In the genomic region with DNA sequence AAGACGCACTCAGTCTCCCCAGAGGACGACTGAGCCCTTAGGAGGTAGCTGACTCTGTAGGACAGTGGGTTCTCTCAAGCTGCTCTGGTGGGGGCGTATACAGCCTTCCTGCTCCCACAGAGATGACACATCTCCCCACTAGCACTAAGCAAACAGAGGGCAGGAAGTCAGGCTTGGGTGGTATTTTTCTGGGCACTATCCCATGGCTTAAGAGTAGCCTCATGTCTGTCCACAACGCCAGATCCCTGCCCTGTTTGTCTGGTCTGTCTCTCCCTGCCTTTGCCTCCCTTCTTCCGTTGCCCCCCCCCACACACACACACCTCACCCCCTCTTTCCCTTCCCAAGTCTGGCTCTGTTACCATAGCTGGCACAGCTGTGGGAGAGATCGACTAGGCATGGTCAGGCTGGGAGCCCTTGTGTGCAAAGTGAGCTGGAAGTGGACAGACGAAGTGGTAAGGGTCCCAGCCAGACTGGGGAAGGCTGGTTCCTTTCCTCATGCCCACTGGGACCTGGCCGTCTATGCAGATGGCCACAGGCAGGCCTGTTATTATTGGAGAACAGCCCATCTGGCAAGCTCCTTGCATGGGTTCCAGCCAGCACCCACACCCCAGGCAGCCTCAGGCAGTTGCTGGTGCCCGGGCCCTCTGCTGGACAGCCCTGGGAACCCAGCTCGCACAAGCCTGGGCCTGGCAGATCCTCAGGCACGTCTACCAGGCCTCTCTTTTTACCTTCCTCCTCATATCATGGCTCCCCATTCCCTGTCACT, we compare ENCODE assay signal across 8 mouse cellular contexts. TPM values are rescaled to one million over a fixed set of nuclear protein-coding genes. Genes with fewer than 3 reads are reported as not detected.
DNase-seq lines count a peak whose midpoint lies in the region; ATAC-seq and TF ChIP-seq lines count a peak whose summit lies in the region.

No protein-coding gene starts in this region.

- no peak overlapping the region for H3K4me3 ChIP-seq in embryonic facial prominence, embryonic 15.5 days (replicated peaks)
- H3K4me3 ChIP-seq in heart, embryonic 12.5 days, result no peak overlapping the region
- H3K4me3 ChIP-seq in kidney, embryonic 15.5 days (replicated peaks), result no peak overlapping the region
- no peak overlapping the region for H3K4me3 ChIP-seq in liver, postnatal 0 days (ENCODE audit: low read depth, low read length)
- H3K4me3 ChIP-seq in neural tube, embryonic 15.5 days (replicated peaks), result no peak overlapping the region

- H3K27me3 ChIP-seq in embryonic facial prominence, embryonic 15.5 days, result peaks cover 13% of the 10 kb centered on the region
- peaks cover 8% of the 10 kb centered on the region; the same call in 1 of the 2 replicates for H3K27me3 ChIP-seq in heart, embryonic 12.5 days (replicated peaks)
- H3K27me3 ChIP-seq in kidney, embryonic 15.5 days, result peaks cover 18% of the 10 kb centered on the region
- 0 out of 2 replicates have a peak, but pooled peaks cover 3% of the 10 kb centered on the region for H3K27me3 ChIP-seq in liver, postnatal 0 days (ENCODE audit: insufficient read depth, low read length)
- peaks cover 28% of the 10 kb centered on the region for H3K27me3 ChIP-seq in neural tube, embryonic 15.5 days (replicated peaks)

- peak; percentile 82 for TF ChIP-seq CTCF in liver, postnatal 0 days (IDR thresholded peaks at IDR 0.05; ENCODE audit: low read depth)

- H3K9ac ChIP-seq in embryonic facial prominence, embryonic 15.5 days, result no peak overlapping the region
- H3K9ac ChIP-seq in heart, embryonic 12.5 days, result 0 out of 2 replicates have a peak overlapping the region, but pooled peaks have one; percentile 2
- no peak overlapping the region for H3K9ac ChIP-seq in kidney, embryonic 15.5 days
- peak overlapping the region; percentile 41 for H3K9ac ChIP-seq in liver, postnatal 0 days (replicated peaks)
- no peak overlapping the region for H3K9ac ChIP-seq in neural tube, embryonic 15.5 days (replicated peaks)

- no peaks in the 10 kb centered on the region for H3K36me3 ChIP-seq in embryonic facial prominence, embryonic 15.5 days
- H3K36me3 ChIP-seq in heart, embryonic 12.5 days, result no peaks in the 10 kb centered on the region
- H3K36me3 ChIP-seq in kidney, embryonic 15.5 days, result no peaks in the 10 kb centered on the region
- H3K36me3 ChIP-seq in liver, postnatal 0 days (replicated peaks; ENCODE audit: insufficient read depth, low read length), result no peaks in the 10 kb centered on the region
- no peaks in the 10 kb centered on the region for H3K36me3 ChIP-seq in neural tube, embryonic 15.5 days

- H3K27ac ChIP-seq in embryonic facial prominence, embryonic 15.5 days (replicated peaks), result peak overlapping the region; percentile 58; the same call in 1 of the 2 replicates
- H3K27ac ChIP-seq in heart, embryonic 12.5 days (ENCODE audit: poor library complexity, severe bottlenecking), result peak overlapping the region; percentile 35; the same call in 1 of the 2 replicates
- H3K27ac ChIP-seq in kidney, embryonic 15.5 days, result 0 out of 2 replicates have a peak overlapping the region, but pooled peaks have one; percentile 16
- peak overlapping the region; percentile 71 for H3K27ac ChIP-seq in liver, postnatal 0 days (ENCODE audit: low read depth)
- peak overlapping the region; percentile 35 for H3K27ac ChIP-seq in neural tube, embryonic 15.5 days (replicated peaks)

- TF ChIP-seq EP300 in liver, postnatal 0 days (IDR thresholded peaks at IDR 0.05; ENCODE audit: low read depth), result no peak

- DNase-seq in A20 (ENCODE audit: low read depth, low spot score), result peak; percentile 65
- peak; percentile 72 to 73 for DNase-seq in adrenal gland, adult 18-20 months (ENCODE audit: low spot score in 2 of 2)
- peak; percentile 84 for DNase-seq in liver, postnatal 0 days
- DNase-seq in thymus, postnatal 14 days, result peak; percentile 71

- H3K9me3 ChIP-seq in embryonic facial prominence, embryonic 15.5 days (replicated peaks), result no peaks in the 10 kb centered on the region
- no peaks in the 10 kb centered on the region for H3K9me3 ChIP-seq in heart, embryonic 12.5 days (replicated peaks)
- no peaks in the 10 kb centered on the region for H3K9me3 ChIP-seq in kidney, embryonic 15.5 days (replicated peaks)
- H3K9me3 ChIP-seq in liver, postnatal 0 days (ENCODE audit: low read length), result no peaks in the 10 kb centered on the region
- H3K9me3 ChIP-seq in neural tube, embryonic 15.5 days (replicated peaks), result no peaks in the 10 kb centered on the region

- WGBS in embryonic facial prominence, embryonic 15.5 days, result 29% methylated on average over 11 of the region's 11 CpGs
- WGBS in heart, embryonic 12.5 days, result 26% methylated on average over 11 of the region's 11 CpGs
- WGBS in kidney, embryonic 15.5 days, result 34% methylated on average over 11 of the region's 11 CpGs
- WGBS in liver, postnatal 0 days (ENCODE audit: insufficient replicate concordance), result 48% methylated on average over 11 of the region's 11 CpGs
- 21% methylated on average over 11 of the region's 11 CpGs for WGBS in neural tube, embryonic 15.5 days

- peak; percentile 30; the same call in 1 of the 2 replicates for ATAC-seq in embryonic facial prominence, embryonic 15.5 days (ENCODE audit: insufficient number of reproducible peaks, low FRiP score, low TSS enrichment, low read depth)
- ATAC-seq in heart, embryonic 12.5 days (ENCODE audit: insufficient number of reproducible peaks, low FRiP score), result 0 out of 2 replicates have a peak, but pooled peaks have one; percentile 17
- 0 out of 2 replicates have a peak, but pooled peaks have one; percentile 31 for ATAC-seq in kidney, embryonic 15.5 days (replicated peaks; ENCODE audit: low FRiP score)
- ATAC-seq in liver, postnatal 0 days, result peak; percentile 49
- ATAC-seq in neural tube, embryonic 15.5 days (ENCODE audit: low FRiP score), result no peak

- H3K4me1 ChIP-seq in embryonic facial prominence, embryonic 15.5 days, result peaks cover 74% of the 10 kb centered on the region
- peaks cover 81% of the 10 kb centered on the region for H3K4me1 ChIP-seq in heart, embryonic 12.5 days (replicated peaks)
- peaks cover 78% of the 10 kb centered on the region for H3K4me1 ChIP-seq in kidney, embryonic 15.5 days
- H3K4me1 ChIP-seq in liver, postnatal 0 days (ENCODE audit: insufficient read depth), result peaks cover 78% of the 10 kb centered on the region
- peaks cover 62% of the 10 kb centered on the region for H3K4me1 ChIP-seq in neural tube, embryonic 15.5 days

- H3K4me2 ChIP-seq in embryonic facial prominence, embryonic 15.5 days (replicated peaks), result 0 out of 2 replicates have a peak overlapping the region, but pooled peaks have one; percentile 1
- no peak overlapping the region for H3K4me2 ChIP-seq in heart, embryonic 12.5 days
- H3K4me2 ChIP-seq in kidney, embryonic 15.5 days, result no peak overlapping the region
- peak overlapping the region; percentile 96 for H3K4me2 ChIP-seq in liver, postnatal 0 days (ENCODE audit: low read depth, low read length)
- no peak overlapping the region for H3K4me2 ChIP-seq in neural tube, embryonic 15.5 days

RNA-seq across cellular contexts. Expression of gene Slc29a1, which starts 2.6 kb away (rescaled TPM):
- total RNA-seq in adrenal gland, adult 18-20 months (2021), result 100 to 1,000 TPM; 121 to 161 TPM
- 92.7 and 99.7 TPM in 2 replicates for polyA plus RNA-seq in embryonic facial prominence, embryonic 15.5 days (2015; fragmentation: Nextera tagmentation; extraction: Ambion mirVana)
- polyA plus RNA-seq in heart, embryonic 12.5 days (2016; fragmentation: Nextera tagmentation; extraction: Ambion mirVana), result 68.3 and 74.1 TPM in 2 replicates
- polyA plus RNA-seq in kidney, embryonic 15.5 days (2015; fragmentation: Nextera tagmentation; extraction: Ambion mirVana), result 100 and 102 TPM in 2 replicates
- 83.0 and 91.6 TPM in 2 replicates for polyA plus RNA-seq in liver, postnatal 0 days (2015; fragmentation: Nextera tagmentation; extraction: Ambion mirVana)
- 42.8 and 77.5 TPM in 2 replicates for polyA plus RNA-seq in neural tube, embryonic 15.5 days (2015; fragmentation: Nextera tagmentation; extraction: Ambion mirVana)

RNA-seq across cellular contexts. Expression of gene Mymx, which starts 5.1 kb away (rescaled TPM):
- total RNA-seq in adrenal gland, adult 18-20 months (2021), result not detected
- polyA plus RNA-seq in embryonic facial prominence, embryonic 15.5 days (2015; fragmentation: Nextera tagmentation; extraction: Ambion mirVana), result 29.9 and 41.1 TPM in 2 replicates
- polyA plus RNA-seq in heart, embryonic 12.5 days (2016; fragmentation: Nextera tagmentation; extraction: Ambion mirVana), result 0.24 and 0.92 TPM in 2 replicates
- 5.7 and 6.3 TPM in 2 replicates for polyA plus RNA-seq in kidney, embryonic 15.5 days (2015; fragmentation: Nextera tagmentation; extraction: Ambion mirVana)
- 0.19 TPM in 1 of 2 replicates, not detected in the other for polyA plus RNA-seq in liver, postnatal 0 days (2015; fragmentation: Nextera tagmentation; extraction: Ambion mirVana)
- 1.5 and 1.6 TPM in 2 replicates for polyA plus RNA-seq in neural tube, embryonic 15.5 days (2015; fragmentation: Nextera tagmentation; extraction: Ambion mirVana)

RNA-seq across cellular contexts. Expression of gene Hsp90ab1, which starts 23.7 kb away (rescaled TPM):
- 1,000 to 10,000 TPM; 2,801 to 2,860 TPM for total RNA-seq in adrenal gland, adult 18-20 months (2021)
- polyA plus RNA-seq in embryonic facial prominence, embryonic 15.5 days (2015; fragmentation: Nextera tagmentation; extraction: Ambion mirVana), result 1,563 and 1,577 TPM in 2 replicates
- polyA plus RNA-seq in heart, embryonic 12.5 days (2016; fragmentation: Nextera tagmentation; extraction: Ambion mirVana), result 1,306 and 1,316 TPM in 2 replicates
- polyA plus RNA-seq in kidney, embryonic 15.5 days (2015; fragmentation: Nextera tagmentation; extraction: Ambion mirVana), result 1,881 and 1,940 TPM in 2 replicates
- polyA plus RNA-seq in liver, postnatal 0 days (2015; fragmentation: Nextera tagmentation; extraction: Ambion mirVana), result 419 and 445 TPM in 2 replicates
- 1,466 and 1,575 TPM in 2 replicates for polyA plus RNA-seq in neural tube, embryonic 15.5 days (2015; fragmentation: Nextera tagmentation; extraction: Ambion mirVana)

RNA-seq across cellular contexts. Expression of gene Slc35b2, which starts 33.1 kb away (rescaled TPM):
- total RNA-seq in adrenal gland, adult 18-20 months (2021), result 10 to 100 TPM; 28.1 to 44.2 TPM
- polyA plus RNA-seq in embryonic facial prominence, embryonic 15.5 days (2015; fragmentation: Nextera tagmentation; extraction: Ambion mirVana), result 133 and 139 TPM in 2 replicates
- 85.6 and 89.6 TPM in 2 replicates for polyA plus RNA-seq in heart, embryonic 12.5 days (2016; fragmentation: Nextera tagmentation; extraction: Ambion mirVana)
- 142 TPM in 2 replicates for polyA plus RNA-seq in kidney, embryonic 15.5 days (2015; fragmentation: Nextera tagmentation; extraction: Ambion mirVana)
- 47.7 and 47.9 TPM in 2 replicates for polyA plus RNA-seq in liver, postnatal 0 days (2015; fragmentation: Nextera tagmentation; extraction: Ambion mirVana)
- 86.3 and 99.5 TPM in 2 replicates for polyA plus RNA-seq in neural tube, embryonic 15.5 days (2015; fragmentation: Nextera tagmentation; extraction: Ambion mirVana)

RNA-seq across cellular contexts. Expression of gene Nfkbie, which starts 41.3 kb away (rescaled TPM):
- 1 to 10 TPM; 2.7 to 3.5 TPM for total RNA-seq in adrenal gland, adult 18-20 months (2021)
- 5.5 and 6.3 TPM in 2 replicates for polyA plus RNA-seq in embryonic facial prominence, embryonic 15.5 days (2015; fragmentation: Nextera tagmentation; extraction: Ambion mirVana)
- 2.5 and 3.1 TPM in 2 replicates for polyA plus RNA-seq in heart, embryonic 12.5 days (2016; fragmentation: Nextera tagmentation; extraction: Ambion mirVana)
- polyA plus RNA-seq in kidney, embryonic 15.5 days (2015; fragmentation: Nextera tagmentation; extraction: Ambion mirVana), result 5.3 and 5.7 TPM in 2 replicates
- polyA plus RNA-seq in liver, postnatal 0 days (2015; fragmentation: Nextera tagmentation; extraction: Ambion mirVana), result 2.8 and 3.0 TPM in 2 replicates
- polyA plus RNA-seq in neural tube, embryonic 15.5 days (2015; fragmentation: Nextera tagmentation; extraction: Ambion mirVana), result 4.8 and 10.1 TPM in 2 replicates

Comparison
In these comparisons a context has a peak if more than half of its experiments do, and no peak if none do; other contexts are left out.
1. H3K27ac ChIP-seq: peak in every context shown above with its lines; median percentile 71 in liver, postnatal 0 days; 58 in embryonic facial prominence, embryonic 15.5 days; 35 in heart, embryonic 12.5 days; 35 in neural tube, embryonic 15.5 days; 16 in kidney, embryonic 15.5 days.
2. H3K4me2 ChIP-seq: peak in embryonic facial prominence, embryonic 15.5 days (single experiment) and liver, postnatal 0 days (single experiment); none in heart, embryonic 12.5 days (single experiment), kidney, embryonic 15.5 days (single experiment) and neural tube, embryonic 15.5 days (single experiment).
3. H3K9ac ChIP-seq: peak in heart, embryonic 12.5 days (single experiment) and liver, postnatal 0 days (single experiment); none in embryonic facial prominence, embryonic 15.5 days (single experiment), kidney, embryonic 15.5 days (single experiment) and neural tube, embryonic 15.5 days (single experiment).
4. Peak in every context shown above with its lines, with median percentiles within 50 percentile points of each other: DNase-seq.